In genomic region chr6:55482471-55482870, GRCm38 (mm10) we compare ENCODE assay signal across 21 mouse cellular contexts. TPM values are rescaled to one million over a fixed set of nuclear protein-coding genes. Genes with fewer than 3 reads are reported as not detected.
DNase-seq lines count a peak whose midpoint lies in the region; ATAC-seq and TF ChIP-seq lines count a peak whose summit lies in the region.
"Had no signal": no experiment of that assay in that cellular context is flagged by ENCODE, and none has a peak within 500 bp of the region (broad histone marks: within the 10 kb centered on the region; RNA-seq: fewer than 3 reads in every experiment).

No protein-coding gene starts in this region.

- H3K9ac ChIP-seq in forebrain, embryonic 13.5 days, result no peak overlapping the region
- H3K9ac ChIP-seq in forebrain, embryonic 12.5 days, result no peak overlapping the region
- no peak overlapping the region for H3K9ac ChIP-seq in hindbrain, embryonic 13.5 days
- no peak overlapping the region for H3K9ac ChIP-seq in hindbrain, postnatal 0 days (replicated peaks; ENCODE audit: low read length)
- H3K9ac ChIP-seq in lung, postnatal 0 days (replicated peaks; ENCODE audit: low read depth), result no peak overlapping the region
- no peak overlapping the region for H3K9ac ChIP-seq in kidney, embryonic 15.5 days
- H3K9ac ChIP-seq: liver, embryonic 15.5 days; stomach, embryonic 15.5 days had no signal

- no peak overlapping the region for H3K4me3 ChIP-seq in forebrain, embryonic 13.5 days
- no peak overlapping the region for H3K4me3 ChIP-seq in forebrain, embryonic 12.5 days (replicated peaks)
- no peak overlapping the region for H3K4me3 ChIP-seq in hindbrain, embryonic 13.5 days
- no peak overlapping the region for H3K4me3 ChIP-seq in hindbrain, postnatal 0 days (ENCODE audit: low read length)
- H3K4me3 ChIP-seq in lung, postnatal 0 days (ENCODE audit: low read depth, low read length), result no peak overlapping the region
- H3K4me3 ChIP-seq in lung, adult 2 months (replicated peaks; ENCODE audit: extremely low read depth, low read depth, low read length), result no peak overlapping the region
- no peak overlapping the region for H3K4me3 ChIP-seq in kidney, embryonic 15.5 days (replicated peaks)
- H3K4me3 ChIP-seq: liver, embryonic 15.5 days; megakaryocyte, embryonic 14.5 days; stomach, embryonic 15.5 days had no signal

- peaks cover 36% of the 10 kb centered on the region for H3K4me1 ChIP-seq in forebrain, embryonic 13.5 days
- H3K4me1 ChIP-seq in forebrain, embryonic 12.5 days, result peaks cover 29% of the 10 kb centered on the region
- H3K4me1 ChIP-seq in hindbrain, embryonic 13.5 days (replicated peaks), result peaks cover 33% of the 10 kb centered on the region
- H3K4me1 ChIP-seq in hindbrain, postnatal 0 days (ENCODE audit: insufficient read depth, low read length), result peaks cover 6% of the 10 kb centered on the region; the same call in 1 of the 2 replicates
- no peaks in the 10 kb centered on the region for H3K4me1 ChIP-seq in lung, postnatal 0 days (ENCODE audit: insufficient read depth, low read depth, low read length)
- H3K4me1 ChIP-seq in lung, adult 2 months (ENCODE audit: control insufficient read depth, insufficient read depth, low read length), result no peaks in the 10 kb centered on the region
- peaks cover 3% of the 10 kb centered on the region; the same call in 1 of the 2 replicates for H3K4me1 ChIP-seq in kidney, embryonic 15.5 days
- H3K4me1 ChIP-seq: liver, embryonic 15.5 days; megakaryocyte, embryonic 14.5 days had no signal

- 79% methylated on average over 1 of the region's 1 CpGs for WGBS in forebrain, embryonic 13.5 days
- 69% methylated on average over 1 of the region's 1 CpGs for WGBS in forebrain, embryonic 12.5 days
- 74% methylated on average over 1 of the region's 1 CpGs for WGBS in hindbrain, embryonic 13.5 days
- 54% methylated on average over 1 of the region's 1 CpGs for WGBS in hindbrain, postnatal 0 days
- 77% methylated on average over 1 of the region's 1 CpGs for WGBS in lung, postnatal 0 days
- WGBS in lung, adult 2 months, result 58% methylated on average over 1 of the region's 1 CpGs
- 86% methylated on average over 1 of the region's 1 CpGs for WGBS in kidney, embryonic 15.5 days

- H3K4me2 ChIP-seq in forebrain, embryonic 13.5 days, result no peak overlapping the region
- no peak overlapping the region for H3K4me2 ChIP-seq in forebrain, embryonic 12.5 days
- H3K4me2 ChIP-seq in hindbrain, embryonic 13.5 days, result no peak overlapping the region
- H3K4me2 ChIP-seq in hindbrain, postnatal 0 days (ENCODE audit: low read depth, low read length), result no peak overlapping the region
- H3K4me2 ChIP-seq in lung, postnatal 0 days (replicated peaks; ENCODE audit: low read depth, low read length), result no peak overlapping the region
- no peak overlapping the region for H3K4me2 ChIP-seq in kidney, embryonic 15.5 days
- H3K4me2 ChIP-seq: liver, embryonic 15.5 days; stomach, embryonic 15.5 days had no signal

- TF ChIP-seq POLR2A in lung, adult 2 months (IDR thresholded peaks at IDR 0.05; ENCODE audit: borderline replicate concordance, extremely low read depth, low read depth, low read length), result no peak

- no peak for TF ChIP-seq CTCF in hindbrain, postnatal 0 days (IDR thresholded peaks at IDR 0.05; ENCODE audit: low read depth)
- TF ChIP-seq CTCF in lung, postnatal 0 days (IDR thresholded peaks at IDR 0.05), result no peak
- TF ChIP-seq CTCF in lung, adult 2 months (IDR thresholded peaks at IDR 0.05; ENCODE audit: insufficient read depth, low read length), result no peak

- TF ChIP-seq EP300 in lung, postnatal 0 days (IDR thresholded peaks at IDR 0.05), result no peak

- no peak for DNase-seq in hindbrain, postnatal 0 days (ENCODE audit: low spot score)
- DNase-seq in lung, postnatal 0 days (ENCODE audit: low spot score), result peak; percentile 13
- no peak for DNase-seq in lung, adult 2 months
- DNase-seq in brain, adult 2 months (ENCODE audit: low read depth, low spot score), result peak; percentile 47
- DNase-seq: adrenal gland, postnatal 25 days; cerebellum, adult 9-10 months; heart, postnatal 4 days; kidney, adult 11 months; kidney, postnatal 4 days; right cerebral cortex, adult 18-20 months; right cerebral cortex, postnatal 4 days; thymus, postnatal 25 days had no signal

- no peak for ATAC-seq in forebrain, embryonic 13.5 days
- ATAC-seq in forebrain, embryonic 12.5 days (ENCODE audit: low FRiP score), result no peak
- ATAC-seq in hindbrain, embryonic 13.5 days (ENCODE audit: low FRiP score), result no peak
- no peak for ATAC-seq in hindbrain, postnatal 0 days
- no peak for ATAC-seq in lung, postnatal 0 days
- no peak for ATAC-seq in kidney, embryonic 15.5 days (replicated peaks; ENCODE audit: low FRiP score)
- ATAC-seq: hindbrain, embryonic 16.5 days; midbrain, embryonic 16.5 days had no signal

- H3K9me3 ChIP-seq in forebrain, embryonic 13.5 days (replicated peaks), result no peaks in the 10 kb centered on the region
- no peaks in the 10 kb centered on the region for H3K9me3 ChIP-seq in forebrain, embryonic 12.5 days
- H3K9me3 ChIP-seq in hindbrain, embryonic 13.5 days, result no peaks in the 10 kb centered on the region
- H3K9me3 ChIP-seq in hindbrain, postnatal 0 days (ENCODE audit: low read length), result no peaks in the 10 kb centered on the region
- H3K9me3 ChIP-seq in lung, postnatal 0 days (ENCODE audit: low read length), result no peaks in the 10 kb centered on the region
- H3K9me3 ChIP-seq in kidney, embryonic 15.5 days (replicated peaks), result no peaks in the 10 kb centered on the region
- H3K9me3 ChIP-seq: liver, embryonic 15.5 days; megakaryocyte, embryonic 14.5 days; stomach, embryonic 15.5 days had no signal

- H3K36me3 ChIP-seq in forebrain, embryonic 13.5 days (ENCODE audit: poor library complexity, severe bottlenecking), result peaks cover 48% of the 10 kb centered on the region
- H3K36me3 ChIP-seq in forebrain, embryonic 12.5 days (replicated peaks), result peaks cover 7% of the 10 kb centered on the region; the same call in 1 of the 2 replicates
- H3K36me3 ChIP-seq in hindbrain, embryonic 13.5 days, result peaks cover 60% of the 10 kb centered on the region
- H3K36me3 ChIP-seq in hindbrain, postnatal 0 days (ENCODE audit: insufficient read depth, low read length), result peaks cover 22% of the 10 kb centered on the region; the same call in 1 of the 2 replicates
- no peaks in the 10 kb centered on the region for H3K36me3 ChIP-seq in lung, postnatal 0 days (ENCODE audit: insufficient read depth, low read length)
- no peaks in the 10 kb centered on the region for H3K36me3 ChIP-seq in kidney, embryonic 15.5 days
- H3K36me3 ChIP-seq: liver, embryonic 15.5 days; stomach, embryonic 15.5 days had no signal

- peak overlapping the region; percentile 40; the same call in 1 of the 2 replicates for H3K27ac ChIP-seq in forebrain, embryonic 13.5 days
- H3K27ac ChIP-seq in forebrain, embryonic 12.5 days, result no peak overlapping the region
- 0 out of 2 replicates have a peak overlapping the region, but pooled peaks have one; percentile 83 for H3K27ac ChIP-seq in hindbrain, embryonic 13.5 days
- H3K27ac ChIP-seq in hindbrain, postnatal 0 days, result no peak overlapping the region
- H3K27ac ChIP-seq in lung, postnatal 0 days (ENCODE audit: low read length), result no peak overlapping the region
- no peak overlapping the region for H3K27ac ChIP-seq in kidney, embryonic 15.5 days
- H3K27ac ChIP-seq: liver, embryonic 15.5 days; stomach, embryonic 15.5 days had no signal

- H3K27me3 ChIP-seq in forebrain, embryonic 13.5 days, result no peaks in the 10 kb centered on the region
- H3K27me3 ChIP-seq in forebrain, embryonic 12.5 days, result no peaks in the 10 kb centered on the region
- H3K27me3 ChIP-seq in hindbrain, embryonic 13.5 days, result no peaks in the 10 kb centered on the region
- no peaks in the 10 kb centered on the region for H3K27me3 ChIP-seq in hindbrain, postnatal 0 days (ENCODE audit: insufficient read depth, low read length)
- H3K27me3 ChIP-seq in lung, postnatal 0 days (replicated peaks; ENCODE audit: insufficient read depth, low read length), result no peaks in the 10 kb centered on the region
- H3K27me3 ChIP-seq in kidney, embryonic 15.5 days, result no peaks in the 10 kb centered on the region
- H3K27me3 ChIP-seq: liver, embryonic 15.5 days; stomach, embryonic 15.5 days had no signal

RNA-seq across cellular contexts. Expression of gene Adcyap1r1, which starts 30.7 kb away (rescaled TPM):
- 18.6 and 21.6 TPM in 2 replicates for polyA plus RNA-seq in forebrain, embryonic 13.5 days (2015; fragmentation: Nextera tagmentation; extraction: Ambion mirVana)
- 13.4 and 15.7 TPM in 2 replicates for polyA plus RNA-seq in forebrain, embryonic 12.5 days (2016; fragmentation: Nextera tagmentation; extraction: Ambion mirVana)
- 45.4 and 51.0 TPM in 2 replicates for polyA plus RNA-seq in hindbrain, embryonic 13.5 days (2015; fragmentation: Nextera tagmentation; extraction: Ambion mirVana)
- total RNA-seq in hindbrain, postnatal 0 days (2014; rRNA removed), result 236 and 269 TPM in 2 replicates
- 67.1 and 72.2 TPM in 2 replicates for polyA plus RNA-seq in hindbrain, postnatal 0 days (2015; fragmentation: Nextera tagmentation; extraction: Ambion mirVana)
- 0.11 and 0.23 TPM in 2 replicates for polyA plus RNA-seq in lung, postnatal 0 days (2015; fragmentation: Nextera tagmentation; extraction: Ambion mirVana)
- polyA plus RNA-seq in lung, adult 2 months (2012; rRNA removed), result 2.9 and 3.9 TPM in 2 replicates
- polyA plus RNA-seq in kidney, embryonic 15.5 days (2015; fragmentation: Nextera tagmentation; extraction: Ambion mirVana), result 3.1 and 3.4 TPM in 2 replicates

Comparison
In these comparisons a context has a peak if more than half of its experiments do, and no peak if none do; other contexts are left out.
1. H3K27ac ChIP-seq: peak in forebrain, embryonic 13.5 days (single experiment) and hindbrain, embryonic 13.5 days (single experiment); none in forebrain, embryonic 12.5 days (single experiment), hindbrain, postnatal 0 days (single experiment), lung, postnatal 0 days (single experiment) and kidney, embryonic 15.5 days (single experiment).
2. DNase-seq: peak in lung, postnatal 0 days (single experiment) and brain, adult 2 months (single experiment); none in hindbrain, postnatal 0 days (single experiment) and lung, adult 2 months (single experiment).